Mouse (Mus musculus) bone marrow, adult 2 months (tissue): Measurements from ENCODE around the gene Far2.
A peak's percentile ranks its signal among the peaks of the same experiment; 100 is the strongest.

Experiments
- CTCF ChIP-seq: fragments of 200-500 bp; IDR thresholded peaks from 2 replicates; pipeline ENCODE4 v1.5.1; 2011; ENCODE audit warnings: low read length, control low read depth; ENCODE audit not compliant: control insufficient read depth, insufficient read depth
- POLR2A ChIP-seq: fragments of 200-500 bp; IDR thresholded peaks from 2 replicates; pipeline ENCODE4 v1.6.1; 2011; ENCODE audit warnings: low read depth, mild to moderate bottlenecking, control low read depth, low read length, borderline replicate concordance; ENCODE audit not compliant: control insufficient read depth

DNA sequence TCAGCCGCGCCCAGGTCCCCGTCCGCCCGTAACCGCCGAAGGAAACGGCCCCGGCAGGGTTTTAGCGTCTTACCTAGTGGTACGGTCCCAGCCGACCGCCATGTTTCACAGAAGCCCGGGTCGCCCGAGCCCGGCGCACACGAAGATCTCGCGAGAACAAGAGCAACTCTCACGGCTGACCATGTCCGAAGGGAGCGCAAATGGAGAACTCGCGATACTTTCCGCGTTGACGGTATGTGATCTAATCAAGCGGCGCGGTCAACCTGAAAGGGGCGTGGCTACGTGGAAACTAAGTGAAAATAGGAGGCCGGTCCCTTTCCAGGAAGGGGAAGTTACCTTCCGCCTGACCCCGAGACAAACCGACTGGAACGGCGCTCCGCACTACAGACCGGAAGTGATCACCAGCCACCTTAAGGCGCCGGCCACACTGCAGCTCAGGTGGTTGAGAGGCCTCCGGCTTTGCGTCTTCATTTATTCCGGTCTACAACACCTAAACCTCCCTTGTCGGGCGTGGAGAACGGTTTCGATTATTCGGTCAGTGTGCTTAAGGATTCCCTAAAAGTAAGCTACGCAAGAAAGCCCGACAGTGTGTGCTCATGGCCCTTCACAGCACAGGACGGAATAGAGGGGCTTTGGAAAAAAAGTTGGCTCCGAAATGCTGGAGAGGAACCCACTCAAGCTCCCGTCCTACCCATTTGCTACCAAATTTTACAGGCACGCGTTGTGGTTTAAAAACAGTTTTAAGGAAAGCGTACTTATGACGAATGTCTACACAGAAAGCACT lies 165.0 kb downstream of the Far2 start, which contains the start of gene Ergic2:
- no peak for TF ChIP-seq CTCF
- TF ChIP-seq POLR2A: peak; percentile 61; the same call in 1 of the 2 replicates
